Mouse (Mus musculus): ENCODE measurements around the gene Zfp738.
"Not testable (repeated sequence)": the region's sequence is repeated elsewhere in the genome, so short reads cannot be mapped to it uniquely, and the experiment has no call there.

- TF ChIP-seq CTCF (IDR thresholded peaks at IDR 0.05; ENCODE audit: control insufficient read depth, insufficient read depth, low read length); POLR2A (IDR thresholded peaks at IDR 0.05; ENCODE audit: borderline replicate concordance, control insufficient read depth, low read depth, low read length): not testable (repeated sequence)
Observed at GRCm38 (mm10) chr13:67729441-67729840, 42.6 kb upstream of the Zfp738 start.
